Mouse (Mus musculus): ENCODE results near the gene Dock10.

DNA sequence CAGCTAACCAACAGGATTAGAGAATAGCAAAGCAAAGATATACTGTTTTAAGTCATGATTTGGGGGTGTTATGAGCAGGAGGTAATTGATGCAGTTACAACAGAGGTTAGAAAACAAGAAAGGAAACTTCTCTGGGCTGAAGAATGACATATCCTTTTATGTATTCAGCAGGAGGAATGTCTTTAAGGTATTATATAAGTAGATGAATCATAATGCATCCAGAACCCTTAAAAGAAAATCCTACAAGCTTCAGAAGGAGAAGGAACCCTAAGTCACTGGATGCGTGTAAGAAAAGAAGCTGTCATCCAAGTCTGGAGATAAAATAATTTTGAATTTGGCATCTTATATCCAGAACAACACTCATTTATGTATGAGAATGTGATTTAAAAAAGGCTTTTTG is 285.9 kb downstream of the Dock10 start:
- TF ChIP-seq POLR2A (IDR thresholded peaks at IDR 0.05; ENCODE audit: extremely low read depth, insufficient read depth, low read length) (no peak), CTCF (IDR thresholded peaks at IDR 0.05; ENCODE audit: low read depth, low read length) (no peak)
